Mouse (Mus musculus) urinary bladder, postnatal 10 days (tissue): ENCODE data around the gene Anxa11.
"Not testable (repeated sequence)": the region's sequence is repeated elsewhere in the genome, so short reads cannot be mapped to it uniquely, and the experiment has no call there.

Experiments used
- DNase-seq: peaks from one replicate; pipeline ENCODE4 v3.0.0; 2022; ENCODE audit warnings: low spot score

Anxa11 gene

DNA sequence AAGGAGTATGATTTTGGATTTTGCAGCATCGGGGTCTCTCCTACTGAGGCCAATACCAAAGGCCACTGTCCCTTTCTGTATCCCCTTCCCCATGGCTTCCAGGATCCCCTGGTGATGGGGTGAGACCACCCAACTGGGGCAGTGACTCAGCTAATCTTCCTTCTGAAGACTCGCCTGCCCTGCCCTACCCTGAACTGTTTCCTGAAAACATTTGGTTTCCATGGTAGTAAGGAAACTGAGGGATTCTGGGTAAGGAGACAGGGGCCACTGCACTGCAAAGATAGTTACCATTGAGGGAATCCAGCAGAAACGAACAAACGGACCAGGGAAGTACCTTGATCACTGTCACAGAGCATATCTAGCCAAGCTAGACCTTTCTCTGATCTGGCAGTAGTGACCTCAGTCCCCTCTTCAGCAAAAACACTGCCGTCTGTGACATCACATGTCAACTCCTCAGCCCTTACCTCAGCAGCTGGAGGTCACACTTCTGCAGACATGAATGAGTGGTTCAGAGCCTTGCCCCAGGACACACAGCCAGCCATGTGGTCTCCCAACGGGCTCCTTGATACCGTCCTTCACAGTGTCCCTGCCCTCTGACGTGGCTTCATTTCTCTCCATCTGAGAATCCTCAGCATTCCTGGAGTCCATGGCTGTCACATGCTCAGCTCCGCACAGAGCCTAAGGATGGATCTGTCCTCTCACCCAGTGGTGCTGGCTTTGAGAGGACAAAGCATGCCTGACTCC is 27.4 kb downstream of the Anxa11 start:
- DNase-seq: no peak

DNA sequence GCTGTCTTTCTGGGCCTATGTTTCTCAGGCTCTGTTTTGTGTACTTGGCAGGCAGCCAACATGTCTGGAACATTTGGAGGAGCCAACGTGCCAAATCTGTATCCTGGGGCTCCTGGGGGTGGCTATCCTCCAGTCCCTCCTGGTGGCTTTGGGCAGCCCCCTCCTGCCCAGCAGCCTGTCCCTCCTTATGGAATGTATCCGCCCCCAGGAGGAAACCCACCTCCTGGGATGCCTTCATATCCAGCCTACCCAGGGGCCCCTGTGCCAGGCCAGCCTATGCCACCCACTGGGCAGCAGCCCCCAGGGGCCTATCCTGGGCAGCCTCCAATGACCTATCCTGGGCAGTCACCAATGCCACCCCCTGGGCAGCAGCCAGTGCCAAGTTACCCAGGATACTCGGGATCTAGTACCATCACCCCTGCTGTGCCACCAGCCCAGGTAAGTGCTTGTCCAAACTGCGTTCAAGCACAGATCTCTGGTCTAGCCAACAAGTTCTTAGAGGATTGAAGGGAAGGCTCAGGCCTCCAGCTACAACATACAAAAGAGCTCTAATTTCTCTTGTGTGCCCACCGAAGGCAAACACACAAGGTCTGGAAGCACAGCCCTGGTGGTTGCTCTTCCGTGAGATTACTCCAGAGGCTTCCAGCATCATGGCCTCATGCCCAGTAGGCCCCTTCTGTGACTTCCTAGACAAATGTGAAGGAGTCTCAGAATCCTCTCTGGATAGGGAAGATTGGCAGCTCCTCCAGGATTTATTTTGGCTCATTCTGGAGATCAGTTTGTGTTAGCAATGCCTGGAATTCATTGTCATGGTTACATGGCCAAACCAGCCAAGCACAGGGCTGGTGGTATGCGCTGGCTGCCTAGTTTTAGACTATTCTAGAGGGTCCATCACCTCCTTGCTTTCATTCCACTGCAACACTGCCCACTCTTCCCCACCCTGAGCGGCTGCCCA is 30.8 kb downstream of the Anxa11 start:
- DNase-seq: no peak

DNA sequence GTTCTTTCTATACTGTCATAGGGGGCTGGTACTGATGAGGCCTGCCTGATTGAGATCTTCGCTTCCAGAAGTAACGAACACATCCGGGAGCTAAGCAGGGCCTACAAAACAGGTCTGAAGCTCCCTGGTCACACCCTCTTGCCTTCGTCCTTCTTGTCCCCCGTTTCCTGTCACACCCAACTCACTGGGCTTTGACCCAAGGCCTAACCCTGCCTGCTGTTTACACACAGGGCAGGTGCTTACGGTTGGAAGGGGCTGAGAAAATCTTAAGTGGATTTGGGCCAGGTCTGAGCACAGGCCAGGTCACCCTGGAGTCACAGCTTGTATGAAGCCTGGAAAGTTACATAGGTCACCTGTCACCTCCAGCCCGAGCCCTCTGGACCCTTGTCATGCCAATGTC is 34.7 kb downstream of the Anxa11 start:
- not testable (repeated sequence) for DNase-seq

DNA sequence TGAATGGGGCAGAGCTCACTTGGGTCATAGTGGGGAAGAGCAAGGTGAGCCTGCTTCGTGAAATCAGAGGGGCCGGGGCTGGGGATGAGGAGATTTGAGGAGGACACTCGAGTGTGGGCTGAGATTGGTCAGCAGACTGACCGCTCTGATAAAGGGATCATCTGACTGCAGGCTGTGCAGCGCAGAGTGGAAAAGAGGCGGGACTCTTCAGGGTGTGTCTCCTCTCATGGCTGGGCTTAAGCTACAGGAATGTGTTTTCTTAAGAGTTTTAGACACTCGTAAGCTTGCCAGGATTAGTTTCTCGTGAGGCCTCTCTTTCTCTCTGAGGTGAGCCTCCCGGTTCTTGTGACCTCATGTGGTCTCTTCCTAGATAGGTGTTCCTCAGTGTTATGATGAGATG is 39.8 kb downstream of the Anxa11 start:
- DNase-seq: not testable (repeated sequence)

DNA sequence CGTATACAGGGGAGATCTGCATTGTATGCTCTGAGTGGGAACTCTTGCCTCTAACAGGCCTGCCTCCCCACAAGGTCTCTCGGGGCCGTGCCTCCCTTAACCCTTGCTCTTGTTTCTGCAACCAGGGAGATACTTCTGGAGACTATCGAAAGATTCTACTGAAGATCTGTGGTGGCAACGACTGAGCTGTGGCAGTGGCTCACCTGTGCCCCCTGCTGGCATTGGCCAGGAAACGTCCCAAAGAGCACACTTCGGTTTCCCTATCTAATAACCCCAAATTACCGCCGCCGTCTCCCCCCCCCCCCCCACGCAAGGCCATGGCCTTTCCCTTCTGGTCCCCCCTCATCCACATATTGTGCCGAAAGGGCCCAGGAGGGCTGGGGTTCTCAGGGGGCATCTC is 43.9 kb downstream of the Anxa11 start:
- not testable (repeated sequence) for DNase-seq

DNA sequence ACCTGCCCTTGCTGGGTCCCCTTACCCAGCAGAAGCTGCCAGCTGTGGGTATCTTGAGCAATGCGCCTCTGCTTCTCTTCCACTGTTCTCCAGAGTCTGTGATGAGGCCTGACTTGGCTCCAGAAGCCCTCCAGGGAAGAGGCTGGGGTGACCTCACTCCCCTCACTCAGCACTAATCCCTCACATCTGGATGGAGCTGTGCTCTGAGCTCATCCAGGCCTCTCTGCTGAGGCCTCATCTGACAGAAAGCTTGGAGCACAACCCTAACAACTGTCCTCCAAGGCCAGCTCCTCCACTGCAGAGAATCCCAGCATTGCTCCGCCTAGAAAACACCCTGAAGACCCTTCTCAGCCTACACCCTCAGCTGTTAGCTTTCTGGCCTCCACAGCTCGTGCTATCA is 52.6 kb downstream of the Anxa11 start:
- not testable (repeated sequence) for DNase-seq

DNA sequence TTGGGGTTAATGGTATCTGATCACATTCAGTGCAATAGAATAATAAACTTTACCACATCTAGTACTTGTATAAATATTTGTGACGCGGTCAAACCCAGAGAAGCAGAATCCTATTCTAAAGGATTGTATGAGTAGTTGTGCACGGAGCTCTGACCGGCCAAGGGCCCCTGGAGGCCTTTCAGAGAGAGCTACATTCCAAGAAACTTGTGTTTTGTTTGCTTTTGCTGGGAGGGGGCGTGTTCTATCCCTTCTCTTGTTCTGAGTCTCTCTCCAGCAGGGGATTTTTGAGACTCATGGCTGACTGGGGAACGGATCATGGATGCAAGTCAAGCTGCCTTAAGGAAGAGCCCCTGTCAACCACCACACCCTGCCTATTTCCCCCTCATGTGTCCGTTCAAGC is 53.7 kb downstream of the Anxa11 start:
- DNase-seq: not testable (repeated sequence)

DNA sequence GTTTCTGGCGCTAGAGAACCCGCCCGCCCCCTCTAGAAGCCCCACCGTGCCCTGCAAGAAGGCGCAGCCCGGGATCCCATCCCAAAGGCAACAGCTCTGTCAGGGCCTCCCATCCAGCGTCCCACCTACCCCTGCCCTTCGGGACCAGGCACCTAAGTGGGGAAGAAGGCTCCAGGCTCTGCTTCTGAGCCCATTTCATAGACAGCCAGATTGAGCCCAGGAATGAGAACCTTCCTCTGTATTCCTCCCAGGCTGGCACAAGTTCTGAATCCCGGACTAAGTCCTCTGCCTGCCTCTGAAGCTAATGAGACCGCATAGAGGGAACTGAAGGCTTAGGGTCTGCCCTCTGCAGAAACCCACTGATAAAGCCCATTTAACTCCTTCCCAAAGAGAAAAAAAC is 61.0 kb downstream of the Anxa11 start, which contains the start of gene Plac9a:
Gene Plac9a (minus strand): TSS at position 101 of the 400 bp plus-strand sequence.
- DNase-seq: not testable (repeated sequence)

DNA sequence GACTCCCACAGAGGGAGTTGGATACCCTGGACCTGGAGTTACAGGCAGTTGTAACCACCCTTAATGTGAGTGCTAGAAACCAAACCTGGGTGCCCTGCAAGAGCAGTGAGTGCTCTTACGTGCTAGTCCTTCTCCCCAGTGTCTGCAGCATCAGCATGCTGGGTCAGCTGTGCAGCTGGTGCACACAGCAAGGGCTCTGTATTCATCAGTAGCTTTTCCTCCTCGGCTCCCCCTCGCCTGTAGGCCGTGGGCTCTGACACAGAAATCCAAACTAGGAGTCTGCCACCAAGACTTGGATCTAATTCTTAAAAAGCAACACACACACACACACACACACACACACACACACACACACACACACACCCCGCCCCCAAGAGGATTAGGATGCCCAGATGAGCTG is 63.3 kb downstream of the Anxa11 start:
- DNase-seq: not testable (repeated sequence)

DNA sequence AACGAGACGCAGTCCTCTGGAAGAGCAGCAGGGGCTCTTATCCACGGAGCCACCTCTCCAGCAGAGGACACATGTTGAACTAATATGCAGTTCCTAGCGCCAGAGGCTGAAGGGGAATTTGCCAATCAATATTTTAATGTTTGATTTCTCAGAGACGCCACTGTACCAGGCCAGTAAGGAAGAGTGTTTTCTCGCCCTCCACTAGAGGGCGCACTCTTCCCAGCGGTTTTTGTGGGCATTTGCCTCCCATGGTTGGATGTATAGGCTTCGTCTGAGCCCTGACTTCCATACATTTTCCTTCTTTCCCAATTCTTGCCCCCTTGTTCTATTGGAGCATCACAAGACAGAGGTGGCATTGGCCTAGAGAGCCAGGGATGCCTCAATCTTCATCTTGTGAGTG is 65.3 kb downstream of the Anxa11 start:
- DNase-seq: not testable (repeated sequence)

DNA sequence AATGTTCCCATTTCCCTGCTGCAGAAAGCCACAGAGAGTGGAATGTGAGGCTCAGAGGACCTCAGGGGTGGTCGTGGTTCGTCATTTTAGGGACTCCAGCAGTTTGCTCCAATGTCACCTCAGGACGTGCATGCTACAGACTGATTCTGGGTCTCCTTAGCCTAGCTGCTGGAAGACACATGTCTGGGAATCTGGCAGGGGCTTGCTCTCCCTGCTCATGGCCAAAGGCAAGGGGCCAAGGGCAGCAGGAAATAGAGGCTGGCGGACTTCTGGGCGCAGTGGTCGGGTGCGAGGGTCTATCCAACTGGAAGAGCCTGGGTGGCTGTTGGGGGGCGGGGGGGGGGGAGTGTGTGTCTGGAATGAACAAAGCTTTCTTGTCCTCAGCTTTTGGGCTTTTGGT is 67.0 kb downstream of the Anxa11 start:
- not testable (repeated sequence) for DNase-seq

DNA sequence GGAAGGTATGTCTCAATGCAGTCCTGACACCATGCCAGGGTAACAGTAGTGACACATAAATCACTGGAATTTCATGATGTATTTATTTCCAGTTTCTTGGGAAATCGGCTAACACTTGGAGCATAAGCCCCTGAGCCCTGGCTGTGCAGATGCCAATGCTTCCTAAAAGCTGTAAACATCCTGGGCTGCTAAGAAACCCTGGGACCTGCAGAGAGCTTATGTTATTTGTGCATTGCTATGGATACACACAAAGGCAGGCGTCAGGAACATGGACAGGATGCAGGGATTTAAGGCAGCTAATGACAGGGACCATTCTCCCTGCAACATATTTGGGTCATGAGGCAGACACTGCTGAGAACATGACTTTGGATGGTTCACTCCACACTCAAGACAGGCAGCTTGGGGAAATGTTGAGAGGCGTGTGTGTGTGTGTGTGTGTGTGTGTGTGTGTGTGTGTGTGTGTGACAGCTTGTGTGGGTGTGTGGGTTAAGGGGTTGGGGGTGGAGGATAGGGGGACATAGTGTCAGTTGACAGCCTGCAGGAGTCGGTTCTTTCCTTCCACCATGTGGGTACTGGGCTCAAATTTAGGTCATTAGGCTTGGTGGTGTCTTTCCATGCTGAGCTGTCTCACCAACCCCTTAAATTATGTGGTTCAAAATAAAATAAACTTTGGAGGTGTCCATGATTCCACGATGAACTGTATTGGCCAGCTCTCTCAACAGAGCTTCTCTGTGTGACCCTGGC is 76.6 kb downstream of the Anxa11 start:
- DNase-seq: not testable (repeated sequence)

DNA sequence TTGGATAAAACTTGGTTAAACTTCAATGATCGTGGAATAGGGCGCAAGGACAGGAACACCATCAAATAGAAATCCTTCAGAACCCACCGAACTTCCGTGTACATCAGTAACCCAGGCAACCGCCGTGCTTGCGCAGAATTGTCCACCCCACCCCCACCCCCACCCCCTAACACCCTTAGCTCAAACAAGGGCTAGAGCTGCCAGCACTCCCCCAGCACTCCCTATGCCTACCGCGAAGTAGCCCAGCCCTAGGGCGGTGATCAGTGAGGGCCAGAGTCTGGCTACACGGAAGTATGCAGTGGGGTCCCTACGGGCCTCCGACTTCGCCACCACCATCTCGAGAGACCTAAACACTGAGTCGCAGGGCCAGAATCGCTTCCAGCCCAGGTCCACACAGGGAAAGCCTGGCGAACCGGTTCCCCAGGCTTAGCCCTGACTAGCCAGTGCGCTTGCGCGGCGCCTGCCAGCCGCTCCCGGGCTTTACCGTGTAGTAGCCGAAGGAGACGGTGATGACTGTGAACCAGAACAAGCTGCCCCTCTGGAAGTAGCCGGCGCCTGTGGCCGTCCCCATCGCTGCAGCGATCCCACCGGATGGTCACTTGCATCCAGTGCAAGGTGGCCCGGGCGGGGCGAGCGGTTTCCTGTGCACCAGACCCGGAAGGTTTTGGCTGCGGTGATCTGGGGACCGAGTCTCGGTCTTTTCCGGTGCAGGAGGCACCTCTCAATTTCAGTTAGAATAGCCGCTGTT is 85.0 kb downstream of the Anxa11 start:
- DNase-seq: not testable (repeated sequence)

DNA sequence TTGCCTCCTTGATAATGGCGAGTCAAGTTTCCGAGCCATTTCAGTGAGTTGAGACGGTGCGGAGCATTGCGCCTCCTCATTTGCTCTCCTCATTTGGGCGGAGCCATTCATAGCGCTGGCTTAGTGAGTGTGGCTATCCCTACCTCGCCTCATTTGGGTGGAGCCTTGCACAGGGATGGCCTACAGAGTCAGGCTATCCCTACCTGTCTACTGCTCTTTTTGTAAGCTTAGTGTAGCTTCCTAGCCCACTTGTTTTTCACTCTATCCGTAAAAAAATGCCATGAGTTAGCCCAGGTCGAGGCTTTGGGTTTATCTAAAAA is 85.6 kb downstream of the Anxa11 start, which contains the start of gene Tmem254a:
Gene Tmem254a (minus strand): TSS at position 111 of the 320 bp plus-strand sequence.
- not testable (repeated sequence) for DNase-seq
